8 mouse cellular contexts compared by ENCODE assay signal in genomic region chr10:95142844-95143435, GRCm38 (mm10).
DNase-seq lines count a peak whose midpoint lies in the region; ATAC-seq and TF ChIP-seq lines count a peak whose summit lies in the region.

No protein-coding gene starts in this region.

- H3K36me3 ChIP-seq in liver, postnatal 0 days (replicated peaks; ENCODE audit: insufficient read depth, low read length): no peaks in the 10 kb centered on the region

- no peak for TF ChIP-seq POLR2A in olfactory bulb, adult 2 months (IDR thresholded peaks at IDR 0.05; ENCODE audit: insufficient read depth, low read depth, low read length)

- 28% methylated on average over 11 of the region's 11 CpGs for WGBS in liver, postnatal 0 days (ENCODE audit: insufficient replicate concordance)
- WGBS in olfactory bulb, adult 2 months: 30% methylated on average over 11 of the region's 11 CpGs

- H3K4me3 ChIP-seq in liver, postnatal 0 days (ENCODE audit: low read depth, low read length): no peak overlapping the region
- H3K4me3 ChIP-seq in olfactory bulb, adult 2 months (ENCODE audit: insufficient read depth, low read depth, low read length): no peak overlapping the region

- intact Hi-C loops in heart, postnatal 25 days (cut with DNase I): loop anchor here (1.0 to 10.0 kb wide), 3 partner anchors 112 to 180 kb away; no protein-coding TSS in a partner anchor

- ATAC-seq in frontal cortex, adult (ENCODE audit: low TSS enrichment): peak; percentile 67
- peak; percentile 41; the same call in 1 of the 2 replicates for ATAC-seq in liver, postnatal 0 days

- H3K9me3 ChIP-seq in liver, postnatal 0 days (ENCODE audit: low read length): no peaks in the 10 kb centered on the region

- no peak for TF ChIP-seq EP300 in liver, postnatal 0 days (IDR thresholded peaks at IDR 0.05; ENCODE audit: low read depth)

- H3K9ac ChIP-seq in liver, postnatal 0 days (replicated peaks): no peak overlapping the region

- H3K4me2 ChIP-seq in liver, postnatal 0 days (ENCODE audit: low read depth, low read length): no peak overlapping the region

- peaks cover 32% of the 10 kb centered on the region for H3K4me1 ChIP-seq in liver, postnatal 0 days (ENCODE audit: insufficient read depth)
- H3K4me1 ChIP-seq in olfactory bulb, adult 2 months (ENCODE audit: control insufficient read depth, insufficient read depth, low read length): peaks cover 35% of the 10 kb centered on the region

- TF ChIP-seq CTCF in liver, postnatal 0 days (IDR thresholded peaks at IDR 0.05; ENCODE audit: low read depth): no peak
- TF ChIP-seq CTCF in olfactory bulb, adult 2 months (IDR thresholded peaks at IDR 0.05; ENCODE audit: insufficient read depth, low read depth, low read length): no peak

- peak overlapping the region; percentile 64 for H3K27ac ChIP-seq in liver, postnatal 0 days (ENCODE audit: low read depth)
- H3K27ac ChIP-seq in olfactory bulb, adult 2 months (ENCODE audit: insufficient read depth, low read depth, low read length): peak overlapping the region; percentile 67

- DNase-seq in 3T3-L1 (ENCODE audit: low read depth, low spot score): peak; percentile 79
- peak; percentile 73 for DNase-seq in cerebellum, adult 11-12 months
- peak; percentile 67 for DNase-seq in heart, postnatal 25 days (ENCODE audit: low spot score)
- peak; percentile 80 to 90 for DNase-seq in kidney, postnatal 36 days
- peak; percentile 52 for DNase-seq in liver, postnatal 0 days
- DNase-seq in thymus, postnatal 36 days: no peak

- H3K27me3 ChIP-seq in liver, postnatal 0 days (ENCODE audit: insufficient read depth, low read length): no peaks in the 10 kb centered on the region

Comparison
In these comparisons a context has a peak if more than half of its experiments do, and no peak if none do; other contexts are left out.
1. DNase-seq: peak in 3T3-L1 (single experiment), cerebellum, adult 11-12 months (single experiment), heart, postnatal 25 days (single experiment), kidney, postnatal 36 days (2 of 2) and liver, postnatal 0 days (single experiment); none in thymus, postnatal 36 days (0 of 2).